Mouse (Mus musculus): ENCODE measurements at regions not wholly inside any gene's neighbourhood (a gene's known extent, or its start where the extent isn't known, plus 50 kb on each side); places are given as distances from the start of the nearest gene placed in this dataset.

- intact Hi-C loops (cut with DNase I) = no loop called here
- no peak for DNase-seq
These were observed 55.7 kb downstream of the Id4 start for GRCm38 (mm10) chr13:48316747-48317146.

- intact Hi-C loops (cut with DNase I) = no loop called here
- no peak for DNase-seq
These were observed 56.4 kb downstream of the Id4 start for GRCm38 (mm10) chr13:48317457-48317856.

GRCm38 (mm10) chr13:48319001-48319400 is 58.0 kb downstream of the Id4 start:
- no peak for DNase-seq
- intact Hi-C loops (cut with DNase I) = no loop called here

GRCm38 (mm10) chr13:48324290-48324718 is 63.3 kb downstream of the Id4 start:
- peak; percentile 16 for DNase-seq
- intact Hi-C loops (cut with DNase I) = no loop called here

- intact Hi-C loops (cut with DNase I) = no loop called here
These were observed 69.6 kb downstream of the Id4 start for GRCm38 (mm10) chr13:48330619-48331018.

GRCm38 (mm10) chr13:48336135-48336534 is 75.1 kb downstream of the Id4 start:
- no peak for DNase-seq
- intact Hi-C loops (cut with DNase I) = no loop called here

More at GRCm38 (mm10) chr13:48330619-48331018, 69.6 kb downstream of the Id4 start:
- no peak for DNase-seq

- intact Hi-C loops (cut with DNase I) = no loop called here
- no peak for DNase-seq
These were observed 75.6 kb downstream of the Id4 start for GRCm38 (mm10) chr13:48336602-48337001.

- no peak for DNase-seq
- intact Hi-C loops (cut with DNase I) = no loop called here
These were observed 77.5 kb downstream of the Id4 start for GRCm38 (mm10) chr13:48338561-48338960.

- intact Hi-C loops (cut with DNase I) = no loop called here
- no peak for DNase-seq
These were observed 89.1 kb downstream of the Id4 start for GRCm38 (mm10) chr13:48350124-48350523.

- intact Hi-C loops (cut with DNase I) = no loop called here
- no peak for DNase-seq
These were observed 89.9 kb downstream of the Id4 start for GRCm38 (mm10) chr13:48350955-48351354.

- DNase-seq = peak; percentile 23
- intact Hi-C loops (cut with DNase I) = no loop called here
These were observed 96.1 kb downstream of the Id4 start for GRCm38 (mm10) chr13:48357118-48357517.

GRCm38 (mm10) chr13:48357640-48358039 is 96.6 kb downstream of the Id4 start:
- intact Hi-C loops (cut with DNase I) = no loop called here
- DNase-seq = peak; percentile 86

GRCm38 (mm10) chr13:48371060-48371459 is 110.0 kb downstream of the Id4 start:
- intact Hi-C loops (cut with DNase I) = no loop called here
- DNase-seq = no peak

GRCm38 (mm10) chr13:48376405-48376804 is 115.4 kb downstream of the Id4 start:
- intact Hi-C loops (cut with DNase I) = no loop called here
- DNase-seq = no peak

GRCm38 (mm10) chr13:48383580-48384445 is 122.8 kb downstream of the Id4 start:
- DNase-seq = no peak
- intact Hi-C loops (cut with DNase I) = no loop called here

GRCm38 (mm10) chr13:48384901-48385300 is 123.9 kb downstream of the Id4 start:
- intact Hi-C loops (cut with DNase I) = no loop called here
- DNase-seq = no peak

GRCm38 (mm10) chr13:48391126-48391525 is 122.1 kb downstream of the Zfp169 start:
- DNase-seq = no peak
- intact Hi-C loops (cut with DNase I) = no loop called here

GRCm38 (mm10) chr13:48397761-48398160 is 115.5 kb downstream of the Zfp169 start:
- intact Hi-C loops (cut with DNase I) = no loop called here
- DNase-seq = no peak

GRCm38 (mm10) chr13:48398617-48399016 is 114.6 kb downstream of the Zfp169 start:
- intact Hi-C loops (cut with DNase I) = no loop called here
- no peak for DNase-seq

- intact Hi-C loops (cut with DNase I) = no loop called here
- DNase-seq = peak; percentile 11
These were observed 110.9 kb downstream of the Zfp169 start for GRCm38 (mm10) chr13:48402316-48402715.

- intact Hi-C loops (cut with DNase I) = no loop called here
These were observed 90.6 kb downstream of the Zfp169 start for GRCm38 (mm10) chr13:48422438-48423329.

GRCm38 (mm10) chr13:48426816-48427215 is 86.4 kb downstream of the Zfp169 start:
- intact Hi-C loops (cut with DNase I) = no loop called here
- no peak for DNase-seq

More at GRCm38 (mm10) chr13:48422438-48423329, 90.6 kb downstream of the Zfp169 start:
- DNase-seq = peak; percentile 24

Data from left cerebral cortex, postnatal 4 days (tissue).